Mouse (Mus musculus) myocyte (in vitro differentiated cells): ENCODE results near the gene Zbtb11.

Experiments used
- CEBPB ChIP-seq: IDR thresholded peaks from 2 replicates; pipeline ENCODE4 v1.6.1; 2011; ENCODE audit warnings: mild to moderate bottlenecking, moderate library complexity; ENCODE audit not compliant: poor library complexity, insufficient read depth, severe bottlenecking
- E2F4 ChIP-seq: IDR thresholded peaks from one replicate; pipeline ENCODE4 v1.6.1; 2011; ENCODE audit warnings: mild to moderate bottlenecking, control low read depth, moderate library complexity; ENCODE audit not compliant: insufficient read depth
- MAX ChIP-seq: IDR thresholded peaks from one replicate; pipeline ENCODE4 v1.6.1; 2011; ENCODE audit warnings: low read depth, mild to moderate bottlenecking, control low read depth
- MYOD1 ChIP-seq, 3 experiments: IDR thresholded peaks; one replicate each; pipeline ENCODE4 v1.6.1; 2011; ENCODE audit warnings: control low read depth in 2 of 3, low read depth in 2 of 3, mild to moderate bottlenecking in 2 of 3, moderate library complexity in 1 of 3; ENCODE audit not compliant: insufficient read length in 2 of 3, control insufficient read depth in 1 of 3
- MYOG ChIP-seq, 3 experiments: IDR thresholded peaks; one replicate each; pipeline ENCODE4 v1.6.1; 2011; ENCODE audit warnings: control low read depth in 2 of 3, low read depth in 2 of 3, mild to moderate bottlenecking in 2 of 3; ENCODE audit not compliant: insufficient read length in 2 of 3, control insufficient read depth in 1 of 3, insufficient read depth in 1 of 3
- POLR2A ChIP-seq: IDR thresholded peaks from one replicate; pipeline ENCODE4 v1.6.1; 2011; ENCODE audit warnings: low read depth, mild to moderate bottlenecking, control low read depth, moderate library complexity; ENCODE audit not compliant: insufficient read length
- REST ChIP-seq: IDR thresholded peaks from one replicate; pipeline ENCODE4 v1.6.1; 2011; ENCODE audit warnings: mild to moderate bottlenecking, control low read depth, moderate library complexity; ENCODE audit not compliant: insufficient read depth, insufficient read length
- TCF12 ChIP-seq: IDR thresholded peaks from one replicate; pipeline ENCODE4 v1.6.1; 2011; ENCODE audit warnings: mild to moderate bottlenecking, control low read depth; ENCODE audit not compliant: poor library complexity, insufficient read depth, severe bottlenecking
- USF1 ChIP-seq: IDR thresholded peaks from one replicate; pipeline ENCODE4 v1.6.1; 2011; ENCODE audit warnings: low read depth, mild to moderate bottlenecking, control low read depth, moderate library complexity

GRCm38 (mm10) chr16:56008862-56009261 is 35.2 kb downstream of the Zbtb11 start:
- TF ChIP-seq POLR2A (no peak), E2F4 (no peak), MYOG (IDR thresholded peaks at IDR 0.05; ENCODE audit: control insufficient read depth in 1 of 3, insufficient read depth in 1 of 3, insufficient read length in 2 of 3, low read depth in 2 of 3) (no peak), TCF12 (no peak), CEBPB (no peak), MAX (no peak), USF1 (no peak), REST (no peak), MYOD1 (IDR thresholded peaks at IDR 0.05; ENCODE audit: control insufficient read depth in 1 of 3, insufficient read length in 2 of 3, low read depth in 2 of 3) (no peak)
